Mouse (Mus musculus) limb, embryonic 14.5 days (tissue): ENCODE results near the gene Tmem161b. TPM values are rescaled to one million over a fixed set of nuclear protein-coding genes. Genes with fewer than 3 reads are reported as not detected.

Experiments
- ATAC-seq: fragments of 200-750 bp; cut with Nextera tagmentation; 2 replicates; pipeline ENCODE4 v1.8.0; 2017; ENCODE audit warnings: low read depth, moderate number of reproducible peaks, moderate TSS enrichment; ENCODE audit not compliant: low FRiP score
- DNase-seq: peaks from one replicate; pipeline ENCODE4 v3.0.0-alpha.2; 2015; ENCODE audit warnings: low spot score
- H3K27ac ChIP-seq: fragments of 300-500 bp; sonication (generic); replicated peaks from 2 replicates; pipeline ENCODE4 v1.5.1; 2014; ENCODE audit warnings: low read depth, mild to moderate bottlenecking, low read length, moderate library complexity, mixed read lengths
- H3K27me3 ChIP-seq: fragments of 300-500 bp; sonication (generic); 2 replicates; pipeline ENCODE4 v1.6.1; 2014; ENCODE audit warnings: low read length, mixed read lengths; ENCODE audit not compliant: control insufficient read depth, insufficient read depth
- H3K36me3 ChIP-seq: fragments of 300-500 bp; sonication (generic); 2 replicates; pipeline ENCODE4 v1.6.1; 2014; ENCODE audit warnings: mild to moderate bottlenecking, low read length, moderate library complexity, mixed read lengths; ENCODE audit not compliant: control insufficient read depth, insufficient read depth
- H3K4me1 ChIP-seq: fragments of 300-500 bp; sonication (generic); 2 replicates; pipeline ENCODE4 v1.6.1; 2014; ENCODE audit warnings: antibody characterized with exemption, low read length, mixed read lengths; ENCODE audit not compliant: control insufficient read depth, insufficient read depth
- H3K4me2 ChIP-seq: fragments of 300-500 bp; sonication (generic); replicated peaks from 2 replicates; pipeline ENCODE4 v1.6.1; 2014; ENCODE audit warnings: low read depth, mild to moderate bottlenecking, low read length, moderate library complexity; ENCODE audit not compliant: severe bottlenecking
- H3K4me3 ChIP-seq: fragments of 300-500 bp; sonication (generic); replicated peaks from 2 replicates; pipeline ENCODE4 v1.5.1; 2014; ENCODE audit warnings: low read length
- H3K9ac ChIP-seq: fragments of 300-500 bp; sonication (generic); 2 replicates; pipeline ENCODE4 v1.6.1; 2014; ENCODE audit warnings: mild to moderate bottlenecking, low read depth, low read length, moderate library complexity; ENCODE audit not compliant: severe bottlenecking
- H3K9me3 ChIP-seq: fragments of 300-500 bp; sonication (generic); 2 replicates; pipeline ENCODE4 v1.6.1; 2016; ENCODE audit warnings: low read length; ENCODE audit not compliant: control insufficient read depth
- POLR2A ChIP-seq: fragments of 200-500 bp; IDR thresholded peaks from 2 replicates; pipeline ENCODE4 v1.8.0; 2012; ENCODE audit warnings: inconsistent platforms, mild to moderate bottlenecking, moderate library complexity, borderline replicate concordance; ENCODE audit not compliant: insufficient read depth, insufficient read length; ENCODE audit errors: extremely low read depth
- WGBS: fragments of 180-500 bp; shearing (Covaris S2); extraction: QIAGEN DNeasy Blood & Tissue Kit; methylation state at CpG from one replicate; pipeline ENCODE4 v1.1.7; 2014; 5-methylcytosine and 5-hydroxymethylcytosine counted together
- microRNA-seq: library from miRNA; unstranded; fragments of <30 nt; microRNA quantifications from one replicate; pipeline ENCODE4, GENCODE M21; 2016
- polyA plus RNA-seq, 2 experiments: library from polyadenylated mRNA; depleted of rRNA in 1 of 2; stranded (reverse) in 1 of 2; unstranded in 1 of 2; fragments of >200 nt; fragmentation: Nextera tagmentation in 1 of 2; extraction: Ambion mirVana in 1 of 2; gene quantifications; 2 replicates each; pipeline versions ENCODE4 v1.2.1 to v1.2.3; 2012 to 2014

Tmem161b gene
- polyA plus RNA-seq, 2 experiments: 13.6 to 15.4 TPM

DNA sequence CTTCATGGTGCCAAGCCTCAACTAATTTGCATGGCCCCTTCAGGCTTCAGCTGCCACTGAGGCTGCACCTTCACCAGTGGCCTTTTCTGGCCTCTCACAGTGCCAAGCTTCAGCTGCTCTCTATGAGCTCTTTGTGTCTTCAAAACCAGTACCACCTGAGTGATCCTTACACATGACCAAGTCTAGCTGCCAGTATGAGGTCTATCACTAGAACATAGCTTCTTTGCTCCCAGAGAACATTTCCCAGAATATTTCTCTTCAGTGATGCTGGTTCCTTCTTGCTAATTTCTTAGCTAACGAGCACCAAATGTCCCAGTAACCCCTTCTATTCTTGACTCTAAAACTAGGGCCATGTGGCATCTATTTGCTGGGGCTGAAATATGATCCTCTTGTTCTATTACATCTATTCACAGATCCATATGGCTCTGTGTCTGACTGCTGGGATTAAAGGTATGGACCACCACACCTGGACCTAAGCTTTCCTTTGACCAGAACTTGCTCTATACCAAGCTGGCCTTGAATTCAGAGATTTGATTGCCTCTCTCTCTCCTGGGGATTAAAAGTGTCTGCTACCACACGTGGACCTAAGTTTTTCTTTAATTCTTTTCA lies 77.5 kb downstream of the Tmem161b start:
- Histone ChIP-seq H3K27ac (no peak overlapping the region), H3K4me3 (no peak overlapping the region), H3K9ac (no peak overlapping the region), H3K4me1 (no peaks in the 10 kb centered on the region), H3K4me2 (no peak overlapping the region), H3K9me3 (no peaks in the 10 kb centered on the region), H3K36me3 (peaks cover 10% of the 10 kb centered on the region), H3K27me3 (no peaks in the 10 kb centered on the region)
- 23% methylated on average over 2 of the region's 2 CpGs for WGBS
- ATAC-seq: peak; percentile 34; the same call in 1 of the 2 replicates
- TF ChIP-seq POLR2A: no peak
- DNase-seq: no peak

- 9% methylated on average over 5 of the region's 5 CpGs for WGBS
- peaks cover 43% of the 10 kb centered on the region for H3K27me3 ChIP-seq
- DNase-seq: no peak
Observed at GRCm38 (mm10) chr13:84343272-84343671, 121.2 kb downstream of the Tmem161b start.

GRCm38 (mm10) chr13:84343691-84344495 lies 121.8 kb downstream of the Tmem161b start:
- Histone ChIP-seq H3K4me3 (no peak overlapping the region), H3K4me2 (no peak overlapping the region), H3K9ac (no peak overlapping the region), H3K9me3 (no peaks in the 10 kb centered on the region), H3K27ac (no peak overlapping the region), H3K36me3 (no peaks in the 10 kb centered on the region), H3K4me1 (peaks cover 6% of the 10 kb centered on the region), H3K27me3 (peaks cover 43% of the 10 kb centered on the region)
- WGBS: 7% methylated on average over 13 of the region's 13 CpGs
- no peak for DNase-seq
- no peak for TF ChIP-seq POLR2A
- ATAC-seq: no peak

More at GRCm38 (mm10) chr13:84343272-84343671, 121.2 kb downstream of the Tmem161b start:
- H3K9me3 ChIP-seq: no peaks in the 10 kb centered on the region
- no peak for TF ChIP-seq POLR2A
- H3K4me1 ChIP-seq: peaks cover 6% of the 10 kb centered on the region
- no peak overlapping the region for H3K4me2 ChIP-seq
- no peak overlapping the region for H3K4me3 ChIP-seq
- H3K36me3 ChIP-seq: no peaks in the 10 kb centered on the region
- no peak overlapping the region for H3K27ac ChIP-seq
- ATAC-seq: no peak
- H3K9ac ChIP-seq: no peak overlapping the region

DNA sequence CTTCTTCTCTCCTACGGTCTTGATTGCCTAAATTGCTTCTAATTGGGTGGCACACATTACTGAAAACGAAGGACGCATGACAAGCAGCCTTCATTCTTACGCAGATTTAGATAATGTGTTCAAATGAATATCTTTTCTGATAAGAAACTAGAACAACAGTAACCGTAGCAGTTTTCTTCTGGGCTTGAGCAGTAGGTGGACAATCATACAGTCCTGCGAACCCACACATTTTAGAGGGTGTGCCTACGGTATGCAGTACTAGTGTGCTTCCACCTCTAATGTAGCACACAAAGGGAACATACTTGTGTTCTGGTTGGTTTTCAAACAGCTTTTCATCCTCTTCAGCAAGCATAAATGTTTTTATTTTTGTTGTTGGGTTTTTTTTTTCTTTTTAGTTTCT lies 122.6 kb downstream of the Tmem161b start:
- Histone ChIP-seq H3K9ac (no peak overlapping the region), H3K9me3 (no peaks in the 10 kb centered on the region), H3K27ac (no peak overlapping the region), H3K4me3 (no peak overlapping the region), H3K36me3 (no peaks in the 10 kb centered on the region), H3K4me2 (no peak overlapping the region), H3K4me1 (peaks cover 6% of the 10 kb centered on the region), H3K27me3 (peaks cover 43% of the 10 kb centered on the region)
- 7% methylated on average over 7 of the region's 7 CpGs for WGBS
- ATAC-seq: no peak
- no peak for TF ChIP-seq POLR2A
- DNase-seq: no peak

DNA sequence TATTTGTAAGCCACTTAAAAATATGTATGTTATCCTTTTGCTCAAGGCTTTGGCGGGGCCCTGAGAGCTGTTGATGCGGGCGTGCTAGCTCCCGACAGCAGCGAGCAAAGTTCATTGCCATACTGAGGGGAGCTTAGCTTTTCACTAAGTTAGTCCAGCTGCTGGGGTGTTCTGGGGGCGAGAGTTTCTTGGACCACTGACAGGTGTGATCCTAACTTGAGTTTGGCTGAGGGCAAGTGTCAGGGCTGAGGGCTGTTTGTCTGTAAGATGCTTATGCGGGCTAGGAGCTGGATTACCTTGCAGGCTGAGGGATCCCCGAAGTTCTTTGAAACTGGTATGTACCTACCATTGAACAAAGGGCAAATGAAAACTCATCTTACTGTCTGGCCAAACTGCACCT lies 123.0 kb downstream of the Tmem161b start:
- no peak for TF ChIP-seq POLR2A
- no peak overlapping the region for H3K9ac ChIP-seq
- H3K4me2 ChIP-seq: no peak overlapping the region
- no peaks in the 10 kb centered on the region for H3K9me3 ChIP-seq
- peaks cover 43% of the 10 kb centered on the region for H3K27me3 ChIP-seq
- DNase-seq: no peak
- H3K4me1 ChIP-seq: peaks cover 6% of the 10 kb centered on the region
- 2% methylated on average over 8 of the region's 8 CpGs for WGBS
- H3K4me3 ChIP-seq: no peak overlapping the region
- no peak overlapping the region for H3K27ac ChIP-seq
- no peaks in the 10 kb centered on the region for H3K36me3 ChIP-seq
- no peak for ATAC-seq

Small RNAs within 50 kb of the gene (microRNA-seq; reads per million reads assigned to microRNA genes)
- not detected for gene Gm24331
